Mouse (Mus musculus): ENCODE results near the gene 2700049A03Rik. TPM values are rescaled to one million over a fixed set of nuclear protein-coding genes. Genes with fewer than 3 reads are reported as not detected.
"Not testable (repeated sequence)": the region's sequence is repeated elsewhere in the genome, so short reads cannot be mapped to it uniquely, and the experiment has no call there.

The 2700049A03Rik gene
- polyA plus RNA-seq (2015; fragmentation: Nextera tagmentation; extraction: Ambion mirVana) = 15.0 and 19.4 TPM in 2 replicates

DNA sequence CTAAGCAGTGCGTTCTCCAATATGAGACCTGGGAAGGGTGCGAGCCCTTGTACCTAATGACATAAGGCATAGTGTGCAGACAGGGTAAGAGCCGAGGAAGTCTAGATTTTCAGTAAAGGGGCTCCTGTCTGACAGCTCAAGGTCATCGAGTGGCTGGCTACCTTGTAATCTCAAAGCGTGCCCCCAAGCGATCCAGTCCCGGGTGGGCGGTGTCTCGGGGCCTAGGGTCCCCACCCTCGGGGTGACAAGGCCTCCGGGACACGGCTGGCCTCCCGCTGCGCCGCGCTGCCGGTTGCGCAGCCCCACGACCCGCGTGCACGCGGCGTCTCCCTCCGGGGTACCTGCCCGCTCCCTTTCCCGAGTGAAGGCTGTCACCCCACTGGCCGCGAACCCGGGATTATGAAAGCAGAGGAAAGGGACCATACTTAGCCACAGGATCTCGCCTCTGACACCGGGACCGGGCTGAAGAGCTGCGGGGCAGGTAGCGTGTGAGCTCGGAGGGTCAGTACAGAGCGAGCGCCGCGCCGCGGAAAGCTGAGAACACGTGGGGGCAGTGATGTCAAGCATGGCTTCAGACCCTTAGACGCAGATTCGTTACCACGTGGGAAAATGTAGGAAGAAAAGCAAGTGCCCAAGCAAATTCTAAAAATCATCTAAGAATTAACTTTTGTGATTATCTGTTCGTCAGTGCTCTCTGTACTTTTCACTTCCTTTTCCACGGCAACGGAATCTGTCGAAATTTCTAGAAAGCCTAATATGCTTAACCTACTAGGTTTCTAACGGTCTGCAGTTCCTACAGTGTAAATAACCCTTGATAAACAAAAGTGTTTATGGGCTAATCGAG lies at the start of gene 2700049A03Rik, which contains the start of gene Timm9:
Gene 2700049A03Rik, plus strand, starts transcription at position 719 of the 844 bp plus-strand sequence.
Gene Timm9, minus strand, starts transcription at position 555 of the 844 bp plus-strand sequence.
- under 1% methylated on average over 52 of the region's 52 CpGs for WGBS
- peak within 1 kb of the TSS; percentile 82 for H3K4me3 ChIP-seq (replicated peaks)
- ATAC-seq = peak; percentile 95

DNA sequence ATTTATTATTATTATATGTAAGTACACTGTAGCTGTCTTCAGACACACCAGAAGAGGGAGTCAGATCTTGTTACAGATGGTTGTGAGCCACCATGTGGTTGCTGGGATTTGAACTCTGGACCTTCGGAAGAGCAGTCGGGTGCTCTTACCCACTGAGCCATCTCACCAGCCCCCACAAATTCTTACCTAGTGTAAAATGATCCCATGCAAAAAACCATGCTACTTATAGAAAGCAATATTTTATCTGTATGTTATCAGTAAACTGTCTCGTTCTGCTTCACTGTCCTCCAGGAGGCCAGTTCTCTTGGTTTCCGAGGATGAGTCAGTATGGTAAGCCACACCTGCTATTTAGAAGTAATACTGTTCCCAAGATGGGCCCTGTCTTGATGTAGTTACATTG lies 32.4 kb upstream of the 2700049A03Rik start:
- not testable (repeated sequence) for H3K36me3 ChIP-seq; H3K27ac ChIP-seq; ATAC-seq; H3K9ac ChIP-seq (replicated peaks); H3K27me3 ChIP-seq; H3K9me3 ChIP-seq; H3K4me3 ChIP-seq (replicated peaks); H3K4me2 ChIP-seq (replicated peaks); H3K4me1 ChIP-seq (replicated peaks)
- WGBS = 94% methylated on average over 4 of the region's 4 CpGs

More for the DNA sequence above, at the start of gene 2700049A03Rik, which contains the start of gene Timm9:
- Histone ChIP-seq H3K9ac (replicated peaks) (peak within 1 kb of the TSS; percentile 86), H3K9me3 (no peaks in the 10 kb centered on the region), H3K36me3 (peaks cover 20% of the 10 kb centered on the region), H3K4me1 (replicated peaks) (peaks cover 44% of the 10 kb centered on the region), H3K27ac (peak within 1 kb of the TSS; percentile 76), H3K4me2 (replicated peaks) (peak within 1 kb of the TSS; percentile 88), H3K27me3 (no peaks in the 10 kb centered on the region)

DNA sequence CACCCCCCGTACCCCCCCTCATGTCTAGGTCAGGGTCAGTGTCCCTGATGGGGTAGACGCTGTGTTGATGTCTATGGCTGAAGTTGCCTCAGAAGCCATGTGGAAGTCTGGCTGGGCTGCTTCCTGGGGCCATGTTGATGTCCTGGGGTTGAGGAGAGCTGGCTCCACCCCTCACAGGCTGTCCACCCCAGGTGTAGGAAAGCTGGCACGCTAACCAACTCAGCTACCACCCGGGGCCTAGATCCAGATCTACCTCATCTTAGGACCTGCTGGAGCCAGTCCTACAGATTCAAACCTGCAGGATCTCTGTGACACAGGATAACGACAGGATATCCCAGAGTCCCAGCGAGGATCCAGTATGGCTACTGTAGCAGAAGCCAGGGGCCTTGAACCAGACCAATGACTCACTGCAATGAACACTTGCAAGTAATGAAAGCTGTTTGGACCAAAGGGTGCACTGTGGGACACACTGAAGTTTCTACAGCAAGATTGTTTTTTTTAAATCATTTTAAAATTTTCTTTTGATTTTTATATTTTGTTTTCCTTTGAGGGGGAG lies 29.4 kb upstream of the 2700049A03Rik start:
- Histone ChIP-seq H3K27me3 (peaks cover 6% of the 10 kb centered on the region; the same call in 1 of the 2 replicates), H3K27ac (no peak overlapping the region), H3K9me3 (no peaks in the 10 kb centered on the region), H3K4me1 (replicated peaks) (0 out of 2 replicates have a peak, but pooled peaks cover 4% of the 10 kb centered on the region), H3K9ac (replicated peaks) (no peak overlapping the region), H3K36me3 (no peaks in the 10 kb centered on the region), H3K4me2 (replicated peaks) (no peak overlapping the region), H3K4me3 (replicated peaks) (no peak overlapping the region)
- ATAC-seq = no peak
- 84% methylated on average over 6 of the region's 6 CpGs for whole genome bisulfite sequencing

DNA sequence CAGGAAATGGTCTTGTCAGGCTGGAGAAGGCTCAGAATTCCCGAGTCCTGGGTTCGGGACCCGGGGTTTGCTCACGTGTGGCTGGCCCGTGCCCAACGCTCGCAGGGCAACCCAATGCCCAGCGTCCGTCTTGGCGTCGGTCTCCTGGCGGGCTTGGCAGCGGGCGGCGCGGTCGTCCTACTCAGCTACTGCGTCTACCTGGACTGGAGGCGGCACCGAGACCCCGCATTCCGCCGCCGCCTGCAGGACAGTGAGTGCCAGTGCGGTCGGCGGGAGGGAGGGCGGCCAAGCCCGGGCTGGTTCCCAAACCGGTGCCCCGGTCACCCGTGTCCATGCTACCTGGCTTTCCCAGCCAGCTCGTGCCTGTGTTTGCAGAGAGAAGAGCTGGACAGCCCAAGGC lies 25.3 kb upstream of the 2700049A03Rik start, which contains the start of gene Tomm20l:
Gene Tomm20l, plus strand, starts transcription at position 98 of the 400 bp plus-strand sequence.
- Histone ChIP-seq H3K27me3 (peaks cover 11% of the 10 kb centered on the region; the same call in 1 of the 2 replicates), H3K4me2 (replicated peaks) (peak within 1 kb of the TSS; percentile 46), H3K4me3 (replicated peaks) (peak within 1 kb of the TSS; percentile 20; the same call in 1 of the 2 replicates), H3K36me3 (no peaks in the 10 kb centered on the region), H3K4me1 (replicated peaks) (peaks cover 10% of the 10 kb centered on the region; the same call in 1 of the 2 replicates), H3K9me3 (no peaks in the 10 kb centered on the region), H3K9ac (replicated peaks) (no peak within 1 kb of the TSS; the same call in 1 of the 2 replicates), H3K27ac (no peak within 1 kb of the TSS)
- 9% methylated on average over 33 of the region's 33 CpGs for WGBS
- ATAC-seq = no peak

DNA sequence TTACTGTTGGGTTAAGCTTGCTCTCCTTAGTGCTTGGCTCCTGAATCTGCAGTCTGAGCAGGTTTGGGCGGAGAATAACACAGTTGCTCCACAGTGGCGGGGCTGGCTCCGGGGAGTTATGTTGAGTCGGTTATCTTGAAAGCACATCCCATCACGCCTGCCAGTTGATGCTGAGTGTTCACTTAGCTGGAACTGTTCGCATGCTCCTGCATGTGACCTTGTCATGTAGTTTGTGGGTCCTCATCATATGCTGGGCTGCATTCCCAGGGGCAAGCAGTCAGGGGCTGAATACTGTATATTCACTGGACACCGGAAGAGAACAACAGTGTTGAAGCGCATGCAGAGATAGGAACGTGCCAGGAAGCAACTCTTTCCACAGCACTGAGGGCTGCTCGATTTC lies 23.6 kb upstream of the 2700049A03Rik start:
- H3K4me3 ChIP-seq (replicated peaks) = no peak overlapping the region
- WGBS = 90% methylated on average over 10 of the region's 10 CpGs

DNA sequence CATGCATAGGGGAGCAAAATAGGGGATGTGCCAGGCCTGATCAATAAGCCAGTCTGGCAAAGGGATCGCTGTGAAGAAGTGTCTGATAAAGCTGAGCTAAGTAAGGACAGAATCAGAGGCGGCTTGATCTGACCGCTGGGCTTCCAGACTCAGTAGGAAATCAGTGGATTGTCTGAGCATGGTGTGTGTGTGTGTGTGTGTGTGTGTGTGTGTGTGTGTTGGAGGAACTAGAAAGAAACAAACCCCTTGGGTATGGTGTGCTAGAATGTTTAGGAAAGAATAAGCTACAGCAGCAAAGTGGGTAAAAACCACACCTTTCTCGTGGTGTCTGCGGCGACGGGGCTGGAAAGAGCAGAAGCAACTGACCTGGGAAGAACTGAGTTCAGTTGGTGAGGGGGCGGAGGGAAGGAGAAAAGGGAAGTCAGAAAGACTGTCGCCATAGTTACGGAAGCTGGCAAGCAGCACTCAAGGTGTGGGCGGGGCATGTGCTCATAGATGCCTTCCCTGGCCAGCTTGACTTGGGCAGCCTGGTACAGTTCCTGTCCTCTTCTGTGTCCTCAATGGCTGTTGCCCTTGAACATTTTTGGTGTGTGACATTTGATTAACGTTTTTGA lies 22.9 kb upstream of the 2700049A03Rik start:
- H3K4me2 ChIP-seq (replicated peaks) = peak overlapping the region; percentile 10; the same call in 1 of the 2 replicates
- peak; percentile 50; the same call in 1 of the 2 replicates for ATAC-seq
- no peak overlapping the region for H3K9ac ChIP-seq (replicated peaks)
- H3K36me3 ChIP-seq = no peaks in the 10 kb centered on the region
- peaks cover 10% of the 10 kb centered on the region; the same call in 1 of the 2 replicates for H3K4me1 ChIP-seq (replicated peaks)
- no peak overlapping the region for H3K27ac ChIP-seq
- peaks cover 11% of the 10 kb centered on the region; the same call in 1 of the 2 replicates for H3K27me3 ChIP-seq
- H3K4me3 ChIP-seq (replicated peaks) = no peak overlapping the region
- 26% methylated on average over 12 of the region's 12 CpGs for WGBS
- H3K9me3 ChIP-seq = no peaks in the 10 kb centered on the region

More for the DNA sequence above, 23.6 kb upstream of the 2700049A03Rik start:
- Histone ChIP-seq H3K9me3 (no peaks in the 10 kb centered on the region), H3K27me3 (peaks cover 11% of the 10 kb centered on the region; the same call in 1 of the 2 replicates), H3K9ac (replicated peaks) (no peak overlapping the region), H3K4me2 (replicated peaks) (no peak overlapping the region), H3K4me1 (replicated peaks) (peaks cover 10% of the 10 kb centered on the region; the same call in 1 of the 2 replicates), H3K36me3 (no peaks in the 10 kb centered on the region), H3K27ac (no peak overlapping the region)
- no peak for ATAC-seq

DNA sequence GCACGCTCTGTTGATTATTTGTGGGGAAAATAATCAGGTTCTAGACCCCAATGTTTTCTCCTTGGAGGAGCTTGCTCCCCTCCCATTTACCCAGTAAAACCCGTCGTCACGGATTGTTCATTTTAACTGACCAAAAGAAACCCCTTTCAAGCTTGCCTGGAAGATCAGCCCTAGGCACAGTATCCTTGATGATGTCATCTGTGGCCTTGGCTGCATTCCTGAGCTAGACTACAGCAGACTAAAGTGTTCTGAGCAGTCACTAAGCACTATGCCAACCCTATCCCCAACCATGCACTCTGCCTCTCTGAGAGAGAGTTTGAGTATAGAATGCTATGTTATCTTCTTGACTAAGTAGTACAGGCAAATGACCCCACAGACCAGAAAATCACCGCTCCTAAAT lies 20.2 kb upstream of the 2700049A03Rik start:
- Histone ChIP-seq H3K36me3 (no peaks in the 10 kb centered on the region), H3K27me3 (peaks cover 7% of the 10 kb centered on the region; the same call in 1 of the 2 replicates), H3K4me3 (replicated peaks) (no peak overlapping the region), H3K4me1 (replicated peaks) (peaks cover 8% of the 10 kb centered on the region; the same call in 1 of the 2 replicates), H3K9ac (replicated peaks) (no peak overlapping the region), H3K27ac (no peak overlapping the region), H3K4me2 (replicated peaks) (no peak overlapping the region), H3K9me3 (no peaks in the 10 kb centered on the region)
- 83% methylated on average over 5 of the region's 5 CpGs for WGBS
- ATAC-seq = no peak

DNA sequence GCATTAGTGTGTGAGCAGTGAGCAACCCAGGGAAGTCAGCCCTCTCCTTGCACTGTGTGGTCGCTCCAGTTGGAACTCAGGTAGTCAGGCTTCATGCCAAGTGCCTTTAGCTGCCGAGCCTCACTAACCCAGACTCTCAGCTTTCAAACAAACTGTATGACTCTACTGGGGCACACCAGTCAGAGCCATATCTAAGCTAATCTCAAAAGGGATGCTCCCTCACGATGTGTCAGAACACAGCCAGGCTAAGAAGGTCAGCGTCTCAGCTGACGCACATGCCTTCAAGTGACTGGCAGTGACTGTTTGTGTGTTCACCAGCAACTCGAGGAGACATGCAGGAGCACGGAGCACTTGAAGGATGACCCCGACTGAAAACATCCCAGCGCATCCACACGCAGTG lies 13.9 kb upstream of the 2700049A03Rik start:
- WGBS = 95% methylated on average over 10 of the region's 10 CpGs
- ATAC-seq = no peak

DNA sequence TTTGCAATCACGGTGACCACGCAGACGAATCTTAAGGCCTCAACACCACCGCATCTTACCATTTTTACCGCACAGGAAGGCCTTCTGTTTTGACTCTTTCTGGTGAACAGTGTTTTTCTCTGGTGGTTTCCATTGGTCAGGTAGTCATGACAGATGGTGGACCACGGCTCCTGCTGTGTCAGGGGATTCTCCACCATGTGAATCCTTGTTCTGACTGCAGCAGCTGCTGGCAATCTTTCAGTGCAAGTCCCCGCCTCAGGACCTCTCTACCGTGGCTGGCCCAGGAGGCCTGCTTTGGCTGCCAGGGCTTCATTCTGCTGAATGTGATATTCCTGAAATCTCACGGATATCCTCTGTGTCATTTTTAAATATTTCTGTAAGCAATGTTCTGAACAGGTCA lies 13.4 kb upstream of the 2700049A03Rik start:
- no peak for ATAC-seq
- Histone ChIP-seq H3K4me1 (replicated peaks) (no peaks in the 10 kb centered on the region), H3K27me3 (no peaks in the 10 kb centered on the region), H3K9ac (replicated peaks) (no peak overlapping the region), H3K27ac (no peak overlapping the region), H3K9me3 (no peaks in the 10 kb centered on the region), H3K4me2 (replicated peaks) (no peak overlapping the region), H3K36me3 (peaks cover 41% of the 10 kb centered on the region), H3K4me3 (replicated peaks) (no peak overlapping the region)
- WGBS = 90% methylated on average over 9 of the region's 9 CpGs

More for the DNA sequence above, 13.9 kb upstream of the 2700049A03Rik start:
- Histone ChIP-seq H3K4me3 (replicated peaks) (no peak overlapping the region), H3K9me3 (no peaks in the 10 kb centered on the region), H3K27ac (no peak overlapping the region), H3K36me3 (peaks cover 40% of the 10 kb centered on the region), H3K4me2 (replicated peaks) (no peak overlapping the region), H3K9ac (replicated peaks) (no peak overlapping the region), H3K4me1 (replicated peaks) (no peaks in the 10 kb centered on the region), H3K27me3 (no peaks in the 10 kb centered on the region)

DNA sequence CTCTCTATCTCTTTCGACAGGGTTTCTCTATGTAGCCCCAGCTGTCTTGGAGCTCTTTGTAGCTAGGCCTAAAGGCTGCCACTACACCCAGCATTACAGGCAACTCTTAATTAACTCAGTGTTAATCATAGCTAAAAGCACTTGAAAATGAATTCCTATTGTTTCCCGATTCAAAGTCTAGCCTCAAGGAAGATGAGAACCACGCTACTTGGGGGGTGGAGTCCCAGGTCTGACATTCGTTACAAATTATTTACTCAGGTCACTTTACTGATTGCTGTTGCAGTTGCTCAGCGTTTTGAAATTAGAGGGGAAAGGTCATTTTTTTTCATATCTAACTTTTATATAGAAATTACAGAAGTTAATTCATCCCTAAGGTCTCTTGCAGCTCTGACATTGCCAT lies 1.1 kb upstream of the 2700049A03Rik start:
- H3K4me1 ChIP-seq (replicated peaks) = peaks cover 43% of the 10 kb centered on the region
- 41% methylated on average over 5 of the region's 5 CpGs for WGBS
- H3K36me3 ChIP-seq = peaks cover 13% of the 10 kb centered on the region
- peak overlapping the region; percentile 82 for H3K4me3 ChIP-seq (replicated peaks)
- H3K9me3 ChIP-seq = no peaks in the 10 kb centered on the region
- H3K27me3 ChIP-seq = no peaks in the 10 kb centered on the region
- no peak overlapping the region for H3K27ac ChIP-seq
- ATAC-seq = no peak
- peak overlapping the region; percentile 71 for H3K4me2 ChIP-seq (replicated peaks)
- H3K9ac ChIP-seq (replicated peaks) = peak overlapping the region; percentile 86; the same call in 1 of the 2 replicates

DNA sequence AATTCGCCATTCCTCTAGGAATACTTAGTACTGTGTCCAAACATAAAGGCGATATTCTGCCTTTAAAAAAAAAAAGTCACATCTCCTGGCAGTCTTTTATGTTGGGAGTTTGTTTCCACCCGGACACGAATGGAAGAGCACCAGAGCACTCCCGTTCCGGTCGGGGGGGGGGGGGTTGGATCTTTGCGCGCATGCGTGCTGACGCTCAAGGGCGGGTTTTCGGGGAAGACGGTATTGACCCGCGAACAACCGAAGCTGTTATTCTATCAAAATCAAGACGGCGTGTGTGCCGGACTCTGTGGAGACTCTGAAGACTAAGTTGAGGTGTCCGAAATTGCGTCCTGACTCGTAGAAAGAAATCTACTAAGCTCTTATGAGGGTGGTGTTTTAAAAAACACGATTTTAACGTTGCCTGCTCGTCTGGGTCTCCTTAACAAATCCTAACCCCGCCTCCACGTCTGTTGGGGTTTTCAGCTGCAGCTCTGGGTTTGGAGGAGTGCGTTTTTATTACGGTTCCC lies 385 bp downstream of the 2700049A03Rik start:
- peaks cover 44% of the 10 kb centered on the region for H3K4me1 ChIP-seq (replicated peaks)
- no peaks in the 10 kb centered on the region for H3K9me3 ChIP-seq
- under 1% methylated on average over 30 of the region's 30 CpGs for WGBS
- peak; percentile 80 for ATAC-seq
- no peaks in the 10 kb centered on the region for H3K27me3 ChIP-seq
- peak overlapping the region; percentile 86 for H3K9ac ChIP-seq (replicated peaks)
- H3K4me3 ChIP-seq (replicated peaks) = peak overlapping the region; percentile 82
- H3K4me2 ChIP-seq (replicated peaks) = peak overlapping the region; percentile 88
- peak overlapping the region; percentile 72 for H3K27ac ChIP-seq
- peaks cover 20% of the 10 kb centered on the region for H3K36me3 ChIP-seq
